Mouse (Mus musculus): Measurements from ENCODE around the gene Ip6k1.

- TF ChIP-seq CTCF (IDR thresholded peaks at IDR 0.05; ENCODE audit: insufficient read depth, low read length) (no peak), POLR2A (IDR thresholded peaks at IDR 0.05; ENCODE audit: borderline replicate concordance, extremely low read depth, low read depth, low read length) (no peak)
These were observed 46.5 kb upstream of the Ip6k1 start for GRCm38 (mm10) chr9:107955613-107956289.

Data from lung, adult 2 months (tissue).